Mouse (Mus musculus): Measurements from ENCODE around the gene Dspp. TPM values are rescaled to one million over a fixed set of nuclear protein-coding genes. Genes with fewer than 3 reads are reported as not detected.

Gene Dspp
- polyA plus RNA-seq, 1 experiment = not detected

DNA sequence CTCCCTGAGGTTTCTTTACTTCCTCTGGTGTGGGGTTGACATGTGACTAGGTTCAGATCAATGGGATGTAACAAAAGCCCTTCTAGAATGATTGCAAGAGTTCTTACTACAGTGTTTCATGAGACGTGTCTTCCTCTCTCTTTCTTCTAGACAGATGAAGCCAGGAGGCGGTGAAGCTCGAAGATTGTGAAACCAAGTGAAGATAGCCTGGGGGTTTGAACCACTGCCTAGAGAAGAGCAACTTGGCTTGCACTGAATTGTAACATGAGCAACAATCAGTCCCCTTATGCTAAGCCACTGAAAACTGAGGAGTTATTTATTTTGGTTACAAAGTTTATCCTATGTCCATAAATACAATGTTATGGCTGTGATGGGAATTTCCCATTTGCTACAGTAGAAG, 9.9 kb upstream of the Dspp start:
- TF ChIP-seq GATA1 (IDR thresholded peaks at IDR 0.05; ENCODE audit: low read length) = no peak

DNA sequence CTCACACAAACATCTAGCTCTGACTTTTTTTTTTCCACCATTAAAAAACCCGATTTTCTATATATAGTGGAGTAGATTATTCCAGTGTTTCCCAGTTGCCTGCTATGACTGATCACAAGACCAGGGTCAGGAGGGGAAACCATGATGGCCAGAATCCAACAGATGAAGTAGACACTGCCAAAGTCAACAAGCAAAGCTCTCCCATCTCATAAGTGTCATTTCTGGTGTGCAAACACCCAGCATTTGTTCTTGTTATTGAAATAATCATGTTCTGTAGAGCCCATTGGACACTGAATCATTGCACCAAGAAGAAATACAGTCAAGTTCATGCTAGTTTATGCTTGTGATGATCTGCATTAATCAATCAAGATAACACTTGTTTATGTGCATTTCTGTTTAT, 9.1 kb upstream of the Dspp start:
- TF ChIP-seq GATA1 (IDR thresholded peaks at IDR 0.05; ENCODE audit: low read length) = no peak

DNA sequence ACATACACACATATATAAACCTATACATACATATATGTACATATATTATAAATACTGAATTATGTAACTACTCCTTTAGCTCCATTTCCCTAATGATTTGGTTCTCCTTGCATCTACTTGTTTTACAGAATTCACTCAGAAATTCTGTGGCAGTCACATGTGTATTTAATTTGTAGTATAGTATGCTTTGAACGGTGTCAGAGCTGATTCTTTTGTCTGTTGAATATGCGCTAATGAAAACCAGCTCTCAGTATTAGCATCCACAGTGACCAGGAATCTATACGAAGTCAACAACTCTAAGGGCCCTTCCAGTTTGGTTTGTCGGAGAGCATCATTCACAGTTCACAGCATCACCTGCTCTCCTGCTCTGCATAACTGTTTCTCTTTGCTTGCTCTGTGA, 7.0 kb upstream of the Dspp start:
- TF ChIP-seq GATA1 (IDR thresholded peaks at IDR 0.05; ENCODE audit: low read length) = no peak

DNA sequence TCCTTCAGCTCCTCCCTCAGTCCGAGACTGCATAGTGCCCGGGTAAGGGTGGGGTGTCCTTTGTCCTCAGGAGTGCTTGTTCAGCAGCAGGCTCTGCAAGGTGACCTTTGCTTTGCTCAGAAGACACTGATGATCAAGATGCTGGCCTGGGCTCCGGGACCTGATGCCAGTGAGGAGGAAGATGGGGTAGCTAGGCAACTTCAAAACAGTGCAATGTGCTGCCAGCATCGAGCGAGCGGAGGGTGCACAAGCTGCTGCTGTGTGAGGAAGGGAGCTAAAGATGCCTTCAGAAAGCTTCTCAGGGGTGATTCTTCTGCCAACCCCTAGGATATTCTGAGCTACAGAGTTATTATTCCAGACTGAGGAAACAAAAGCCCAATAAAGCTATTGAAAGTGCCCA, 2.6 kb downstream of the Dspp start:
- TF ChIP-seq GATA1 (IDR thresholded peaks at IDR 0.05; ENCODE audit: low read length) = no peak

DNA sequence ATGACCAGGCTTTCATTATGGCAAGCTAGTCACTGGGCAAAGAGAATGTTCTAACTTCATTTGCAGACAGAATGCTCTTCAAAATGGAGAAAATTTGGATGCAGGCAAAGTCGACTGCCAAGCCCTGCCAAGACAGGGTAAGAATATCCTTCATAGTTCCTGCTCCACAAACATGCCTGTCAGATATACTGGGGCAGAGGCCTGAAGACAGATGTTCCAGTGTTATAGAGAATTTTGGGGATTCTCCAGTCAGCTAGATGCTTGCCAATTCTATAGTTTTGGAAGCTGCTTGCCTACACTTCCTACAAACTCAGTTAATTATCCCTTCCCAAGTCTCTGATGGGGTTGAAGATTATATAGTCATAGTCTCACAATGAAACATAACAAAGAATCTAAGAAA, 13.2 kb downstream of the Dspp start:
- TF ChIP-seq GATA1 (IDR thresholded peaks at IDR 0.05; ENCODE audit: low read length) = no peak

DNA sequence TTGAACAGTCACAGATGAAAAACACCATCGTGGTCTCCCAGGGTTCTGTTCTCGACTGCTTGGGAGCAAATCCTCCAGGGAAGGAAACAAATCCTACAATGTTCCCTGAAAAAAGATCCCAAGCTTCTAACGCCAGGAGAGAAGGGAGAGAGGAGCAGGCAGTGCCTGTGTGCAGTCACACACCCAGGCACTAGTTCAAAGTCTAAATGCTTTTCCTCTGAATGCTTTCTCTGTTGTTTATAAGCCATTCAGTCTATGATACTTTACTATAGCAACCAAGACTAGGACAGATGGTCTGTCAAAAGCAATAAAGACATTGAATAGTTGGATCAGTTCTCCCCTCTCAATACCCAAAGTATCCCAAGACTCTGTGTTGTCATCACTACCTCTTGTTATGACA, 16.8 kb downstream of the Dspp start:
- TF ChIP-seq GATA1 (IDR thresholded peaks at IDR 0.05; ENCODE audit: low read length) = no peak

DNA sequence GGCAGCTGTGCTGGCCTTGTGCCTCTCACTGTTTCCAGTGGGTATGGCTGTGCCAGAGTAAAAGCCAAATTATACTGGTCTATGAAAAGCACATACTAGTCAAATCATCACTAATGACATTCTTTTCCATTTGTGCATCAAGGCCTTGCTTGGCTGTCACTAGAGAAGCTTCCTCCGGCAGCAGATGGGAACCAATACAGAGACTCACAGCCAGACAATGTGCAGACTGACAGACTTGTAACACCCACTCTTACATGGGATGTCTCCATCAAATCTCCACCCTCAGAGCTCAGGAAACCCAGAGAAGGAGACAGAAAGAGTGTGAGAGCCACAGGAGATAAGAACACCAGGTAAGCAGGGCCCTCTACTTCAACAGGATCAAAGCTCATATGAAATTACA, 24.6 kb downstream of the Dspp start:
- TF ChIP-seq GATA1 (IDR thresholded peaks at IDR 0.05; ENCODE audit: low read length) = no peak

DNA sequence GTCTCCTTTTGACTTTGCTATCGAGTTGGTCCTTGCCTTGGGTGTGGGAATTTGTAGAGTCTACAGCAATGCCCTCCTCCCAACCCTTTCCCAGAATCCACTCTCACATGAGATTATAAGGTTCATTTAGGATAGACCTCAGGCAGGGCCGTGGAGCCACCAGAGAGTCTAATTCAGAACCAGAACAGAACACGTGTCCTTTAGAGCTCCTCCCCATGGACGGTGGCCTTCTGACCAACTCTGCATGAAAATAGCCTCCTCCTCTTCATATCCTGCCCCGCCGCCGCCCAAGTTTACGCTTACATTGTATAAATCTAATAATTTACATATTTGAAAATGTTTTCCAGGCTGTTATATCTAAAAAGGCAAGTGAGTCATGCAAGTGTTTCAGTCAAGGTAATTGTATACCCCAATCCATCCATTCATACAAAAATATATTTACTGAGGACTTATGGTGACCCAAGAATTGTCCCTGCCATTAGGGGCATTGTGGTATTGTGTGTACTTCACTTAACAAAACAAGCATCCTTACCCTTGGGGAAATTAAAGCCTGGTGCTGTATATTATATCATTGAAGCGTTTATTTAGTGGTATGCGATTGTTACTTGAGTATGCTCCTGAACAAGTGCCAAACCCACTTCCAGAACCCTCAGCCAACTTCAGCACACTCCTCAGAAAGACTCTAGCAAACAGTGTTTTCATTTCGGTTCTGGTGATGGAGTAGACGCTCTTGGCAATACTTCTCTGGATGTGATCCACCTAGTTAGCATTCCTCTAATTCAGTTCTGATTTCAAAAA, 30.8 kb downstream of the Dspp start:
- no peak for TF ChIP-seq GATA1 (IDR thresholded peaks at IDR 0.05; ENCODE audit: low read length)

DNA sequence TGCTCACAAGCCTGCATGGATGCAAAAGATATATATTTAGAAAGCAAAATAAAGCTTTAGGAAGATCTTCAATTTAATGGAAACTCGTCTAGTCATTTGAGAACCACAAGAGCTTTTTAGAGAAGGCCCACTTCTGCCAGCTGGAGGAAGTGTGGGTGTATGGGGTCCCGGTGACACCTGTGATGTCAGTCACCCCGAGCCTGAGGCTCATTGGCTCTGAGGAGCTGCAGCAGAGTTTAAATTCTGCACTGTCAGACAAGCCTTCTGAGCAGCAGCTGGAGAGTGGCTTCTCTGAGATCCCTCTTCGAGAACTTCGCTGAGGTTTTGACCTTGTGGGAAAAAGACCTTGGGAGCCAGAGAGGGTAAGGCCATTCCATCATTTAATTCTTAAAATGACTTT, 31.8 kb downstream of the Dspp start, which contains the start of gene Dmp1:
Gene Dmp1, plus strand, starts transcription at position 263 of the 400 bp plus-strand sequence.
- no peak for TF ChIP-seq GATA1 (IDR thresholded peaks at IDR 0.05; ENCODE audit: low read length)

DNA sequence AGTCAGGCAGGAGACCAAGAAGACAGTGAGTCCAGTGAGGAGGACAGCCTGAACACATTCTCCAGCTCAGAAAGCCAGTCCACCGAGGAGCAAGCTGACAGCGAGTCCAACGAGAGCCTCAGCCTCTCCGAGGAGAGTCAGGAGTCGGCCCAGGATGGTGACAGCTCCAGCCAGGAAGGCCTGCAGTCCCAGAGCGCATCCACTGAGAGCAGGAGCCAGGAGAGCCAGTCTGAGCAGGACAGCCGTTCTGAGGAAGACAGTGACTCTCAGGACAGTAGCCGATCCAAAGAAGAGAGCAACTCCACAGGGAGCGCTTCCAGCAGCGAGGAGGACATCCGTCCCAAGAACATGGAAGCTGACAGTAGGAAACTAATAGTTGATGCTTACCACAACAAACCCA, 42.0 kb downstream of the Dspp start:
- TF ChIP-seq GATA1 (IDR thresholded peaks at IDR 0.05; ENCODE audit: low read length) = no peak

DNA sequence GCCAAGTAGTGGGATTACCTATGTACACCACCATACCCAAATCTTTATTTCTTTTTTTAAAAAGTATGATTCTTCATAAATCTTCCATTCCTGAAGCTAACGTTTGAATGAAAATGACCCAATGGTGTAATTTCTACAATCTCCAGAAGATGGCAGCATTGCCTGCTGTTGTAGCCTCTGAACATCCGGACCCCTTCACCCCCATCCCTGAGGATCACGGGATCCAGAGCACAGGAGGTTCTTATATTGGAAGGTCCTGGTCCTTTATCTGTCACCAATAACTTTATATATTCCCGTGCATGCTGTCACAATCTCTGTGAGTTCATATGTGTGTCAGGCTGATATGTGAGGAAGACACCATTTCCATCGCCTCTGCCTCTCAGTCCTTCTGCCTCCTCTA, 48.4 kb downstream of the Dspp start:
- no peak for TF ChIP-seq GATA1 (IDR thresholded peaks at IDR 0.05; ENCODE audit: low read length)

DNA sequence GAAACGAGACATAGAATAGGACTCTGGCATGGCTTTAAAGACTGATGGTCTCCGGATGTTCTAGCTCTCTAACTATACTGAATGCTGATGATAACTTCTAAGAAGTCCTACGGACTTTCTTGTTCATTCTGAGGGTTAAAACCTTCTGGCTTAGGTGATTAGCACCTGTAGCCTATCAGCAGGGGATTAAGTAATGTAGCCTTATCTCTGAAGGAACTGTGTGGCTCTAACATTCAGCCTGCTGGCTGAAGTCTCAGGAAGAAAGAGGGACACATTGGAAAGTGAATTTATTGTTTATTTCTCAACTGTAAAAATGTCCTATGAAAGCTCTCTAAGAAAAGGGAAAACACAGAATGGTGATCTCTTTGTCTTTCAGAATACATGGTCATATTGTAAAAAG, 53.8 kb downstream of the Dspp start:
- TF ChIP-seq GATA1 (IDR thresholded peaks at IDR 0.05; ENCODE audit: low read length) = no peak

DNA sequence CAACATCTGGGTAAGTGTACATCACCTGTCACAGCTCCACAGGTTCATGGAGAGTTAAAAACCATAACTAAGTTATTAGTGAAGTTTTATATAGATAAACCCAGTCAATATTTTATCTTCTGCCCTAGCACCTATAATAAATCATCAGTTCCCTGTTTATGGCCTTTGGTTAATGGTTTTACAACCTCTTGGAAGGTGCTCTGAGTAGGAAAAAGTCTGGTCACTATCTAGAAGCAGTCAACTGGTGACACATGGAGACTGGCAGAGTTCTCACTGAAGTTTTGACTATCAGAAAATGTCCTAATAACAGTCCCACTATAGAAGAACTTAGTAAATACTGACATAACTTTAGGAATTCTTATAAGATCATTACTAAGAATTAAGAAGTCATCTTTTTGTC, 54.2 kb downstream of the Dspp start:
- TF ChIP-seq GATA1 (IDR thresholded peaks at IDR 0.05; ENCODE audit: low read length) = no peak

DNA sequence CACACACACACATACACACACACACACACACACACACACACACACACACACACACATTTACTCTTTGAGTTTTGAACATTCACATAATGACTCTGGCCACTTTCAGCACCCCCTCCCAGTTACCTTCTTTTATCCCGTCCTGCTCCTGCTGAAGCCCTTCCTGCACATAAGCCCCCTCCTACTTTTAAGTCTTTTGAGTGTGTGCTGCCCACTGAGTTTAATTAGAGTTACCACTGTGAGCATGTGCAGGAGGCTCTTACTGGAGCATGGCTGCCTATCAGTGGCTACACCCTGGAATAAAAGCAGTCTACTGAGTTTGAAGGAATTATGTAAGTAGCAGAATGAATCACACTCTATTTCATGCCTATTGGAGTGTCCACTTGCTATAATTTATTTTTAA, 58.0 kb downstream of the Dspp start:
- no peak for TF ChIP-seq GATA1 (IDR thresholded peaks at IDR 0.05; ENCODE audit: low read length)

Other genes starting within 250 kb of the Dspp start
- gene Hsd17b13, start 193.3 kb upstream of the Dspp start, polyA plus RNA-seq (2012) = not detected in 2 replicates
- 0.58 and 0.67 TPM in 2 replicates for gene Hsd17b11, start 148.8 kb upstream of the Dspp start, polyA plus RNA-seq (2012)
- gene Nudt9, start 124.4 kb upstream of the Dspp start, polyA plus RNA-seq (2012) = 180 and 216 TPM in 2 replicates
- gene Gm17660, start 93.1 kb upstream of the Dspp start, polyA plus RNA-seq (2012) = not detected in 2 replicates
- gene Sparcl1, start 57.0 kb upstream of the Dspp start, polyA plus RNA-seq (2012) = not detected in 2 replicates
- gene Dmp1, start 31.9 kb downstream of the Dspp start, polyA plus RNA-seq (2012) = not detected in 2 replicates
- not detected in 2 replicates for gene Ibsp, start 128.5 kb downstream of the Dspp start, polyA plus RNA-seq (2012)
- not detected in 2 replicates for gene Mepe, start 154.6 kb downstream of the Dspp start, polyA plus RNA-seq (2012)